Mouse (Mus musculus) embryonic fibroblast, embryonic 13.5 days (primary cell): ENCODE results near the gene App. TPM values are rescaled to one million over a fixed set of nuclear protein-coding genes. Genes with fewer than 3 reads are reported as not detected.

ENCODE experiments used
- H3K27ac ChIP-seq: 2 replicates; pipeline ENCODE4 v1.5.1; 2012; ENCODE audit warnings: low read length, control low read depth, inconsistent platforms; ENCODE audit not compliant: insufficient read depth
- H3K4me1 ChIP-seq: 2 replicates; pipeline ENCODE4 v1.6.1; 2011; ENCODE audit warnings: low read length; ENCODE audit not compliant: control insufficient read depth, insufficient read depth
- H3K4me3 ChIP-seq: 2 replicates; pipeline ENCODE4 v1.5.1; 2011; ENCODE audit warnings: mild to moderate bottlenecking, control low read depth, low read length; ENCODE audit not compliant: insufficient read depth
- CTCF ChIP-seq: IDR thresholded peaks from 2 replicates; pipeline ENCODE4 v1.5.1; 2011; ENCODE audit warnings: mild to moderate bottlenecking, control low read depth, low read length, moderate library complexity, borderline replicate concordance; ENCODE audit not compliant: insufficient read depth
- POLR2A ChIP-seq: IDR thresholded peaks from 2 replicates; pipeline ENCODE4 v1.6.1; 2011; ENCODE audit warnings: low read depth, mild to moderate bottlenecking, control low read depth, low read length, moderate library complexity
- polyA plus RNA-seq: library from polyadenylated mRNA; stranded (reverse); fragments of >200 nt; gene quantifications from 2 replicates; pipeline ENCODE4 v1.2.4, GENCODE M21; 2011; ENCODE audit warnings: low read depth; ENCODE audit not compliant: missing spikeins, insufficient read length

The App gene
- polyA plus RNA-seq, 1 experiment, result 740 TPM

DNA sequence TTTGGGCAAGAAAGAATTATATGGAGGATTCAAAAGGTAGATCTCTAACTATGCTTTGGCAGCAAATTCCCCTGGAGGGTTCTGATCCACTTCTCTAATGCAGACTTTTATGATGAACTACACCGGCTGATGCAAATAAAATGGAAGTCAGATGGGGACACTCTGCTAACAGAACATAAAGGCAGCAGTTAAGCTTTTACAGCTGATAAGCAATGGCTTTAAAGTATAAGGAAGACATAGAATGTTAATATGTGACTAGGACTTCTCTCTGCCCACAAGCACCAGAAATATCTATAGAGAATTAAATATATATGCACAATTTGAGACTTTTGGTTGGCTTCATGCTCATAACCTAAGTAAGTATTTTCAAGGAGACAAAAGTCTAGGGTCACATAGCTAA, 81.4 kb downstream of the App start:
- TF ChIP-seq POLR2A (no peak), CTCF (no peak)
- Histone ChIP-seq H3K4me1 (peaks cover 9% of the 10 kb centered on the region), H3K27ac (no peak overlapping the region), H3K4me3 (no peak overlapping the region)

DNA sequence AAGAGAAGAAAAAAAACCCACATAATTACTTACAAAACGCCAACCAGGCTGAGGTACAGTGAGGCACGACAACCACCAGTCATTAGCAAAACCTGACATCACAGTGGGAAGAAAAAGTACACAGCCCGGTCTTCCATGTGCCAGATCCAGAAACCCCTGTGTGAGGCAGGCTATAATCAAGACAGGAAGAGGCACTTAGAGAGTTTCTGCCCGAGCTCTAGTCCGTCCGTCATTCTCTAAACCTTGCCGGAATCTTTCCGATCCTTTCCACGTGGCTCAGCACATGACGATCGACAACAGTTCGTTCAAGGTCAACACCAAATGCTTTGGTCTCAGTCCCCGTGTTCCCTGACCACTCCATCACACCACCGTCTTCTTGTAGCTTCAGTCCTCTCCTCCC, 82.6 kb downstream of the App start:
- Histone ChIP-seq H3K4me1 (peaks cover 9% of the 10 kb centered on the region), H3K27ac (no peak overlapping the region), H3K4me3 (no peak overlapping the region)
- TF ChIP-seq CTCF (no peak), POLR2A (no peak)

DNA sequence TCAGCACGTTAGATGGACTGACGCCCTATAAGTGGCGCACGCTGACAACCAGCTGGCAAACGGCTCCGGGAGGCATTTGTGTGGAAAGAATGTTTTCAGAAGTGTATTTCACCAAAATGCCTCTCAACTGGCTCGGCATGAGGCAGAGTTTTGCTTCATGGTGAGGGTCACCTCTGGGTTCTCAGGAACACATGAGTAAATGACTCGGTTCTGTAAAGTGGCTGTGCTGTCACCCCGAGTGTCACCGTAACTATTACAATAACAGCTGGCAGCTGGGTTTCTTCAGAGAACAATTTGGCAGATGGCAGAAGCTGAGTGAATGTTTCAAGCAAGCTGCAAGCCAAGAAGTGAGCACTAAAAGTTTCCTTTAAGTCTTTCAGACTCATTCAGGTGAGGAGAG, 85.4 kb downstream of the App start:
- Histone ChIP-seq H3K4me3 (no peak overlapping the region), H3K27ac (no peak overlapping the region), H3K4me1 (peaks cover 7% of the 10 kb centered on the region)
- TF ChIP-seq POLR2A (no peak), CTCF (no peak)

DNA sequence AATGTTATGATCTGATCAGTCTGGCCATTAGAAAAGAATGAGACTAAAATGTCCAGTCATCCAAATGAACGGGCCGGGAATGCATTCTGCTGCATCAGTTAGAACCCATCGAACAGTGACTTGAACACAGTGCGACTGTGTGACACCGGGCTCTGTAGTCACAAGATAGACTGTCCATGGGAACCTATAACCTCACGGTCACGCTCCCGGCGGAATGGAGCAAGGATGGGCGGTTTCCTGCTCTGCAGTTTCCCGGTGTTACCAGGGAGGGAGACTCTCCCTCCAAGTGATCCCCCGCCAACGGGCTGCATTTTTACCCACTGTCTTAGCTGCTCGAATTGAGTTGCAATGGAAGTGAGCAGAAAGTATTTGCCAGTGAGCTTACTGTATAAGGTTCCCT, 87.3 kb downstream of the App start:
- H3K4me1 ChIP-seq, result peaks cover 7% of the 10 kb centered on the region
- no peak overlapping the region for H3K27ac ChIP-seq
- H3K4me3 ChIP-seq, result no peak overlapping the region
- TF ChIP-seq CTCF (no peak), POLR2A (no peak)

DNA sequence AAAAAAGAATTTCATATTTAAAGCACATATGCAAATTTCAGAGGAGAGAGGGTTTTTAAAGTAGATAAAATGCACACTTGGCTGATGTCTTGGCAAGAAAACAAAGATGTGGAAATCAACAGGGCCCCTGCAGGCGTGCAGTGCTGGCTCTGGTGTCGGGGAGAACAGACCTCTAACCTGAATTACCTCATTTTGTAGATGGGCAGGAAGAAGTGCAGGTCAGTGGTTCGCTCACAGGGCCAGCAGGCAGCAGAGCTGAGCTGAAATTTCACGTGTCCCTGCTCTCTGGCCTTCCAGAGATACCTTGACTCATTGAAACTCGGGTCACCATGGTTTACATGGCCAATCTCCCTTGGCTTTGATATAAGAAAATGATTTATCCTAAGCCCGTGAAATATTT, 87.7 kb downstream of the App start:
- H3K27ac ChIP-seq, result no peak overlapping the region
- H3K4me1 ChIP-seq, result peaks cover 7% of the 10 kb centered on the region
- TF ChIP-seq CTCF, result no peak
- TF ChIP-seq POLR2A, result no peak
- H3K4me3 ChIP-seq, result no peak overlapping the region

DNA sequence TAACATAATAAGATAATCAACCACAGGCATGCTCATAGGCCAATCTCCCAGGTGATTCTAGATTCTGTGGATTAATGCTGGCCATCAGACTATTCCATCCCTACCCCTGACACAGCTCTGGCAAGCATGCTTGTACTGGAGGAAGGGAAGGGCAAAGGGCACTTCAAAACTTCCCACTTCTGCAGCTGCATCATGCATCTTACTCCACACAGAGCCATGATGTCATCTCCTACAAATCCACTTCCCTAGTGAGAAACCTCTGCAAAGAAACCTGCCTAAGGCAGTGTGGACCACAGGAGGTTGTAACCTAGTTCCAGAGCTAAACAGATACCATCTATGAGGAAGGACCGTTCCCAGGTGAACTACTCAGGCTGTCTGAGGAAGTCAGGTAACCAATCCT, 89.4 kb downstream of the App start:
- no peak overlapping the region for H3K27ac ChIP-seq
- peaks cover 3% of the 10 kb centered on the region for H3K4me1 ChIP-seq
- no peak overlapping the region for H3K4me3 ChIP-seq
- no peak for TF ChIP-seq POLR2A
- no peak for TF ChIP-seq CTCF

- TF ChIP-seq CTCF (no peak), POLR2A (no peak)
- peak overlapping the region; percentile 75 for H3K27ac ChIP-seq
- no peak overlapping the region for H3K4me3 ChIP-seq
- H3K4me1 ChIP-seq, result no peaks in the 10 kb centered on the region; the same call in 1 of the 2 replicates
Measured at GRCm38 (mm10) chr16:85075330-85075729, 98.2 kb downstream of the App start.

DNA sequence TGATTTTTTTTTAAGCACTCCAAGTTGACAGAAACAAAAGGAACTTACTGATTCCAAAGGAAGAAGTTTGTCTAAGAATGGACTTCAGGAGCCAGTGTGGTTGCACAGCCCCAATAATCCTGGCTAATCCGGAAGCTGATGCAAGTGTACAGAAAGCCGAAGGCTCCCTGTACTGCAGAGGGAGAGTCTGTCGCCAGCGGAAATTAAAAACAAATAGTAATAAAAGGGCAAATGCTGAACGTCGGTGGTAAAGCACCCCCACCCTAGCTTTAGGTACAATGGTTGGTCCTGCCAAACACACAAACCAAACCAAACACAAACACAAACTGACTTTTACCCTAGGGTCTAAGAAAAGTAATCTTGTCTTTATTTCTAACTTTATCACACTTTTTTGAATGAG, 98.7 kb downstream of the App start:
- TF ChIP-seq CTCF, result no peak
- no peak for TF ChIP-seq POLR2A
- Histone ChIP-seq H3K27ac (peak overlapping the region; percentile 75; the same call in 1 of the 2 replicates), H3K4me3 (no peak overlapping the region), H3K4me1 (no peaks in the 10 kb centered on the region; the same call in 1 of the 2 replicates)

DNA sequence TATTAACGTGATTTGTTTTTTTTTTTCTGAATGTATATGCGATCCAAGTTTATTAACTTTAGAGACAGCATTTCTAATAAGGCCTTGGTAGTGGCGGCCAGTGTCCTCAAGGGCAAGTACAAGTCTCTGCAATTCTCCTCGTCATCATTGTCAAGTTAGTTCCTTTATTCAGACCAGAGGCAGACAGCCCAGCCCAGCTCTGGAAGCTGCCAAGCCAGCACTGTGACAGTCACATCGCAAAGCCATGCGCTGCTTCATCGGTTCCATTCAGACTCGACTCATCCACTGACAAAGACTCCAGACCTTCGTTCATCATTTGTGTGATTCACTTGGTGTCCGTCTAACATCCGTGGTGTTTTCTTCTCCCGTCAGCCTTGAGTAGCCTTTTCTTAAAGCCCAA, 100.9 kb downstream of the App start:
- TF ChIP-seq CTCF (no peak), POLR2A (no peak)
- no peak overlapping the region for H3K27ac ChIP-seq
- no peak overlapping the region for H3K4me3 ChIP-seq
- no peaks in the 10 kb centered on the region; the same call in 1 of the 2 replicates for H3K4me1 ChIP-seq

- Histone ChIP-seq H3K4me1 (no peaks in the 10 kb centered on the region; the same call in 1 of the 2 replicates), H3K4me3 (no peak overlapping the region), H3K27ac (no peak overlapping the region)
- TF ChIP-seq CTCF, result no peak
Measured at GRCm38 (mm10) chr16:85071791-85072190, 101.8 kb downstream of the App start.

GRCm38 (mm10) chr16:85071248-85071647, 102.3 kb downstream of the App start:
- Histone ChIP-seq H3K4me3 (no peak overlapping the region), H3K4me1 (no peaks in the 10 kb centered on the region; the same call in 1 of the 2 replicates), H3K27ac (no peak overlapping the region)
- TF ChIP-seq POLR2A, result no peak
- no peak for TF ChIP-seq CTCF
